Mouse (Mus musculus) testis, adult 2 months (tissue): ENCODE measurements around the gene Itih1.

ENCODE experiments used
- CTCF ChIP-seq: fragments of 200-500 bp; IDR thresholded peaks from 2 replicates; pipeline ENCODE4 v1.5.1; 2012; ENCODE audit warnings: low read depth, mild to moderate bottlenecking, inconsistent platforms, low read length, moderate library complexity; ENCODE audit not compliant: control insufficient read depth, insufficient read depth, insufficient replicate concordance
- POLR2A ChIP-seq: fragments of 200-500 bp; IDR thresholded peaks from 2 replicates; pipeline ENCODE4 v1.6.1; 2012; ENCODE audit warnings: low read depth, mild to moderate bottlenecking, inconsistent platforms, low read length, moderate library complexity; ENCODE audit not compliant: control insufficient read depth

GRCm38 (mm10) chr14:30888271-30888732 is 54.8 kb downstream of the Itih1 start:
- no peak for TF ChIP-seq POLR2A
- TF ChIP-seq CTCF = no peak
